Mouse (Mus musculus): Measurements from ENCODE around the gene Gast. TPM values are rescaled to one million over a fixed set of nuclear protein-coding genes. Genes with fewer than 3 reads are reported as not detected.

The Gast gene
- polyA plus RNA-seq, 1 experiment from 2014 or later, result 0.90 TPM

GRCm38 (mm10) chr11:100376746-100377389 is 42.7 kb downstream of the Gast start:
- no peak overlapping the region for H3K4me3 ChIP-seq
- 93% methylated on average over 21 of the region's 21 CpGs for WGBS

DNA sequence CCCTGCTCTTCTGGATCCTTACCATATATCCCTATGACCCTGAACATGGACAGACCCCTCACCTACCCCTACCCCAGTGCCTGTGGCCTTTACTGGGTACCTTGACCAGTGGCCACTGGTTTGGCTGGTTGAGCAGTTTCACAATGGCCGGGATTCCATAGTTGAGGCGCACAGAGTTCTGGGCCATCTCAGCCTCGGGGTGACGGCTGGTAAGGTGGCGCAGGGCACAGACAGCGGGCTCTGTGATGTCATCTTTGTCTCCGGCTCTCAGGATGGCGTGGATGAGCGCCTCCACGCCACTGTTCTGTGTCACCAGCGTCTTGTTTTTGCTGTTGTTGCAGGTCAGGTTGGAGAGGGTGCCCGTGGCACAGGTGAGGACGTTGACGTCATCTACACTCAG is 43.8 kb downstream of the Gast start:
- WGBS, result 94% methylated on average over 14 of the region's 14 CpGs
- H3K27me3 ChIP-seq (ENCODE audit: insufficient read depth, poor library complexity, severe bottlenecking), result no peaks in the 10 kb centered on the region
- 0 out of 2 replicates have a peak, but pooled peaks cover 2% of the 10 kb centered on the region for H3K4me1 ChIP-seq (replicated peaks)
- H3K36me3 ChIP-seq, result peaks cover 85% of the 10 kb centered on the region
- H3K27ac ChIP-seq, result no peak overlapping the region
- H3K9me3 ChIP-seq, result no peaks in the 10 kb centered on the region
- DNase-seq (ENCODE audit: low spot score), result no peak
- H3K4me3 ChIP-seq, result no peak overlapping the region

More at GRCm38 (mm10) chr11:100376746-100377389, 42.7 kb downstream of the Gast start:
- no peak for DNase-seq (ENCODE audit: low spot score)
- Histone ChIP-seq H3K36me3 (peaks cover 84% of the 10 kb centered on the region), H3K4me1 (replicated peaks) (peaks cover 7% of the 10 kb centered on the region), H3K9me3 (no peaks in the 10 kb centered on the region), H3K27ac (no peak overlapping the region), H3K27me3 (ENCODE audit: insufficient read depth, poor library complexity, severe bottlenecking) (no peaks in the 10 kb centered on the region)

DNA sequence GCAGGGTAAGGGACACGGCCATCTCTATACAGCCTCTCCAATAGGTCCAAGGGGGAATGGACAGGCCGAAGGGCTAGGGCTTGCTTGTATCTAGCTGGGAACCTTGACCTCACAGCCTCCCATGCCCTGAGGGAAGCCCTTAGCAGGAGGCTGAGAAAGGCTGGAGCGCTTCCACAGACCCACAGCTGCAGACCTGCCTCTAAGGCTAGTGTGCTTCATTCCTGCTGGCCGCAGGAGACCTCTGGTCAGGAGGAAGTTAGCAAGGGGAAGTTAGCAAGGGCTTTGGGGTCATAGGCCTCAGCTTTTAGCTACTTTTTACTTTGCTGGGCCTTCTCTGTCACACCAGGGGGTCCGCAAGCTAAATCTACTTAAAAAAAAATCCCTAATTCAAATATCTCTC is 44.2 kb downstream of the Gast start:
- Histone ChIP-seq H3K9me3 (no peaks in the 10 kb centered on the region), H3K4me3 (no peak overlapping the region), H3K4me1 (replicated peaks) (0 out of 2 replicates have a peak, but pooled peaks cover 4% of the 10 kb centered on the region), H3K27ac (no peak overlapping the region), H3K27me3 (ENCODE audit: insufficient read depth, poor library complexity, severe bottlenecking) (no peaks in the 10 kb centered on the region), H3K36me3 (peaks cover 85% of the 10 kb centered on the region)
- DNase-seq (ENCODE audit: low spot score), result no peak
- 85% methylated on average over 5 of the region's 5 CpGs for WGBS

- 93% methylated on average over 4 of the region's 4 CpGs for WGBS
- Histone ChIP-seq H3K4me1 (replicated peaks) (0 out of 2 replicates have a peak, but pooled peaks cover 4% of the 10 kb centered on the region), H3K27me3 (ENCODE audit: insufficient read depth, poor library complexity, severe bottlenecking) (no peaks in the 10 kb centered on the region), H3K4me3 (no peak overlapping the region), H3K36me3 (peaks cover 83% of the 10 kb centered on the region), H3K9me3 (no peaks in the 10 kb centered on the region), H3K27ac (no peak overlapping the region)
- DNase-seq (ENCODE audit: low spot score), result no peak
These were observed 45.1 kb downstream of the Gast start for GRCm38 (mm10) chr11:100379311-100379710.

DNA sequence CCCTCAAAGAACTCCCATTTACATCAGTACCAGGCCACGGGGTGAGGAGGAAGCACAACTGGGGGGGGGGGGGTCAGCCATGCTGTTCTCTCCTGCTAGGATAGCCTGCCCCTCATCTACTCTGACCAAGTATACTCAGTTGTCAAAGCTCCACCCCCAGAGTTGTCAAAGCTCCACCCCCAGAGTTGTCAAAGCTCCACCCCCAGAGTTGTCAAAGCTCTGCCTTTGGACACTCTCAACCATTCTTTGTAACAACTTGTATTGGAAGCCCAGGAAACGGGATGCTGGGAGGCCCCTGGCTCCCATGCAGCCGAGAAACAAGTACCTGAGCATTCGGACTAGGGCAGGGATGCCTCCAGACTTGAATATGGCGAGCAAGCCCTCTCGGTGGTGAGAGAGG is 48.5 kb downstream of the Gast start:
- peaks cover 18% of the 10 kb centered on the region for H3K4me1 ChIP-seq (replicated peaks)
- no peak overlapping the region for H3K27ac ChIP-seq
- no peak overlapping the region for H3K4me3 ChIP-seq
- no peaks in the 10 kb centered on the region for H3K9me3 ChIP-seq
- H3K27me3 ChIP-seq (ENCODE audit: insufficient read depth, poor library complexity, severe bottlenecking), result no peaks in the 10 kb centered on the region
- WGBS, result 81% methylated on average over 6 of the region's 6 CpGs
- no peak for DNase-seq (ENCODE audit: low spot score)
- H3K36me3 ChIP-seq, result peaks cover 72% of the 10 kb centered on the region

DNA sequence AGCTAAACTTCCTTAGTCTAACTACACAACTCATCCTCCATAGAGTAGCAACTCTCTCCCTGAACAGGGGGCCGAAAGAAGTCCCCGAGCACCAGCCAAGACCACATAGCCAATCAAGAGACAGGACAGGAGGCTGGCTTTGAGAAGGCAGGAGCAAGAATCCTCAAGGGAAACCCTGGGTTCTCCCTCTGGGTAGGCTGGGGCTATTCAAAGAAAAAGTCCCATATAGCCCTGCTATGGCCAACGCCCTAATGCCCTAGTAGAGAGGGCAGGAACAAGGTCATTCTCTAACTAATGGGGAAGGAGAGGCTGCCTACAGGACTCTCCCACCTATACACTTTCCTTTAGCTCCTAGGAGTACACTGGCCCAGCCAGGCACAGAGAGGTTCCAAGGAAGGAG is 50.8 kb downstream of the Gast start:
- H3K9me3 ChIP-seq, result no peaks in the 10 kb centered on the region
- DNase-seq (ENCODE audit: low spot score), result no peak
- peaks cover 53% of the 10 kb centered on the region for H3K36me3 ChIP-seq
- peaks cover 35% of the 10 kb centered on the region for H3K4me1 ChIP-seq (replicated peaks)
- WGBS, result 80% methylated on average over 3 of the region's 3 CpGs
- H3K27me3 ChIP-seq (ENCODE audit: insufficient read depth, poor library complexity, severe bottlenecking), result no peaks in the 10 kb centered on the region
- H3K27ac ChIP-seq, result no peak overlapping the region
- H3K4me3 ChIP-seq, result no peak overlapping the region

DNA sequence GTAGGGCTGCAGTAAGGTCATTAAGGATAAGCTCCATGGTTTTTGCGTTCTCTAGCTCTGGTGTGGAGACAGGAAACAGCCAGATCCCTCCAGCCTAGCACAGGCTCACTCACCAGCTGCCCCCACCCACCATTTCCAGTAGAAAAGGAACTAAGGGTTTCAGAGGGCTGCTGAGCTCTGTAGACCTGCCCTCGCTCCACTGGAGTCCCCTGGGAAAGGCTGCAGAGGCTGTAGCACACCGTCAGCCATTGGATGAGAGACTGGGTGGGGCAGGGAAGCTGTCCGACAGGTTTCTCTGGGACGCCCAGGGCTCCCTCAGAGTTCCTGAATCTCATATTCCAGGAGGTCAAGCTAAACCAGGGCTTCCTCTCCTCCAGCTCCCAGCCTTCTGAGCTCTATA is 52.4 kb downstream of the Gast start:
- Histone ChIP-seq H3K4me3 (no peak overlapping the region), H3K27ac (peak overlapping the region; percentile 19; the same call in 1 of the 2 replicates), H3K36me3 (peaks cover 40% of the 10 kb centered on the region), H3K9me3 (no peaks in the 10 kb centered on the region), H3K4me1 (replicated peaks) (peaks cover 50% of the 10 kb centered on the region), H3K27me3 (ENCODE audit: insufficient read depth, poor library complexity, severe bottlenecking) (no peaks in the 10 kb centered on the region)
- DNase-seq (ENCODE audit: low spot score), result no peak
- 51% methylated on average over 5 of the region's 5 CpGs for WGBS

Other genes with a start within 250 kb of the Gast start
- not detected in 2 replicates for gene Krt32, start 246.2 kb upstream of the Gast start, polyA plus RNA-seq (2016; fragmentation: Nextera tagmentation; extraction: Ambion mirVana)
- not detected in 2 replicates for gene Krt35, start 238.2 kb upstream of the Gast start, polyA plus RNA-seq (2016; fragmentation: Nextera tagmentation; extraction: Ambion mirVana)
- not detected in 2 replicates for gene Krt36, start 228.8 kb upstream of the Gast start, polyA plus RNA-seq (2016; fragmentation: Nextera tagmentation; extraction: Ambion mirVana)
- 0.43 TPM in 1 of 2 replicates, not detected in the other for gene Krt13, start 212.8 kb upstream of the Gast start, polyA plus RNA-seq (2016; fragmentation: Nextera tagmentation; extraction: Ambion mirVana)
- gene Krt15, start 198.5 kb upstream of the Gast start, polyA plus RNA-seq (2016; fragmentation: Nextera tagmentation; extraction: Ambion mirVana), result 0.73 and 2.9 TPM in 2 replicates
- gene Krt19, start 185.7 kb upstream of the Gast start, polyA plus RNA-seq (2016; fragmentation: Nextera tagmentation; extraction: Ambion mirVana), result 11.4 and 12.7 TPM in 2 replicates
- gene Krt9, start 141.2 kb upstream of the Gast start, polyA plus RNA-seq (2016; fragmentation: Nextera tagmentation; extraction: Ambion mirVana), result not detected in 2 replicates
- gene Krt14, start 126.9 kb upstream of the Gast start, polyA plus RNA-seq (2016; fragmentation: Nextera tagmentation; extraction: Ambion mirVana), result 1.5 and 1.9 TPM in 2 replicates
- not detected in 2 replicates for gene Krt16, start 85.5 kb upstream of the Gast start, polyA plus RNA-seq (2016; fragmentation: Nextera tagmentation; extraction: Ambion mirVana)
- gene Krt17, start 73.4 kb upstream of the Gast start, polyA plus RNA-seq (2016; fragmentation: Nextera tagmentation; extraction: Ambion mirVana), result 0.16 TPM in 1 of 2 replicates, not detected in the other
- gene Krt42, start 64.5 kb upstream of the Gast start, polyA plus RNA-seq (2016; fragmentation: Nextera tagmentation; extraction: Ambion mirVana), result not detected in 2 replicates
- gene Eif1, start 14.5 kb upstream of the Gast start, polyA plus RNA-seq (2016; fragmentation: Nextera tagmentation; extraction: Ambion mirVana), result 1,728 and 1,735 TPM in 2 replicates
- 33.2 and 37.7 TPM in 2 replicates for gene Hap1, start 21.7 kb downstream of the Gast start, polyA plus RNA-seq (2016; fragmentation: Nextera tagmentation; extraction: Ambion mirVana)
- gene Jup, start 63.4 kb downstream of the Gast start, polyA plus RNA-seq (2016; fragmentation: Nextera tagmentation; extraction: Ambion mirVana), result 45.0 and 53.6 TPM in 2 replicates
- gene P3h4, start 80.4 kb downstream of the Gast start, polyA plus RNA-seq (2016; fragmentation: Nextera tagmentation; extraction: Ambion mirVana), result 27.0 and 27.8 TPM in 2 replicates
- gene Fkbp10, start 81.3 kb downstream of the Gast start, polyA plus RNA-seq (2016; fragmentation: Nextera tagmentation; extraction: Ambion mirVana), result 51.0 and 52.0 TPM in 2 replicates
- gene Nt5c3b, start 107.4 kb downstream of the Gast start, polyA plus RNA-seq (2016; fragmentation: Nextera tagmentation; extraction: Ambion mirVana), result 115 and 121 TPM in 2 replicates
- gene Klhl10, start 107.5 kb downstream of the Gast start, polyA plus RNA-seq (2016; fragmentation: Nextera tagmentation; extraction: Ambion mirVana), result 0.58 and 0.63 TPM in 2 replicates
- gene Klhl11, start 138.3 kb downstream of the Gast start, polyA plus RNA-seq (2016; fragmentation: Nextera tagmentation; extraction: Ambion mirVana), result 6.1 and 6.9 TPM in 2 replicates
- 356 and 388 TPM in 2 replicates for gene Acly, start 193.6 kb downstream of the Gast start, polyA plus RNA-seq (2016; fragmentation: Nextera tagmentation; extraction: Ambion mirVana)
- 3.2 and 3.3 TPM in 2 replicates for gene Ttc25, start 211.2 kb downstream of the Gast start, polyA plus RNA-seq (2016; fragmentation: Nextera tagmentation; extraction: Ambion mirVana)
- 22.7 and 27.3 TPM in 2 replicates for gene Cnp, start 240.5 kb downstream of the Gast start, polyA plus RNA-seq (2016; fragmentation: Nextera tagmentation; extraction: Ambion mirVana)